Mouse (Mus musculus) MEL (cell line): Measurements from ENCODE around the gene Gm5475.

ENCODE experiments used
- CTCF ChIP-seq, 3 experiments: IDR thresholded peaks in 2 of 3; conservative IDR thresholded peaks in 1 of 3; 2 replicates each; pipeline ENCODE4 v1.5.1; 2011 to 2012; ENCODE audit warnings: low read length in 3 of 3, low read depth in 2 of 3, mild to moderate bottlenecking in 2 of 3, improper control_type of control experiment in 1 of 3, inconsistent platforms in 1 of 3, mixed read lengths in 1 of 3, moderate library complexity in 1 of 3; ENCODE audit not compliant: control insufficient read depth in 1 of 3, insufficient read depth in 1 of 3, poor library complexity in 1 of 3, severe bottlenecking in 1 of 3
- GATA1 ChIP-seq: IDR thresholded peaks from 2 replicates; pipeline ENCODE4 v1.6.1; 2011; ENCODE audit warnings: low read depth, low read length, improper control_type of control experiment

DNA sequence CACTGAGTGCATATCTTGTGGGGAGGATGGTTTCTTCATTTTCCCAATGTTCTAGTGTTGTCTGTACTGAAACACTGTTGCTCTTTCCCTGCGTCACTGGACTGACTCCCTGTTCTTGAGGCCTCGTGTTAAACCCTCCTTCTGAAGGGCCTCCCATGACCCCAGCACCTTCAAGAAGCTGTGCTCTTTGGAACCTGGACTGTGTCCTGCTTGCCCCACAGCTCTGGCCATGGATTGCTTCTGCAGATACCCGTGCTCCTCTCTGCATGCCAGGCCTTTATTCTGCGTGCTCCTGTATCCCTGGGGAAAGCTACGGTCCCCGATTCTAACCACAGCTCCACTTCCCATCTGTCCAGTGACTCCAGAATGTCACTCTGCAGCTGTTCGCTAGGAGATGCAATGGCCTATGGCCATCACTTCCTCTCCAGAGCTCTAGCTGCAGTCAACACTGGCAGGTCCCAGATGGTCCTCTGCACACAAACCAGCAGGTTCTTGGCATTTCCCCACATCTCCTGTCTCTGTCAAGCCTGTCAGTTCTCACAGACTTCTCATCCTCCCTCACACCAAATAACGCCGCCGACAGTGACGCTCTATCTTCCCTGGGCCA, 8.1 kb downstream of the Gm5475 start:
- TF ChIP-seq GATA1 (no peak), CTCF (IDR thresholded peaks at IDR 0.05 in 2 of 3, conservative IDR thresholded peaks at IDR 0.05 in 1 of 3; ENCODE audit: control insufficient read depth in 1 of 3, insufficient read depth in 1 of 3, low read depth in 2 of 3, low read length in 3 of 3, poor library complexity in 1 of 3, severe bottlenecking in 1 of 3) (no peak)
